Mouse (Mus musculus): ENCODE results near the gene Fuz.

GRCm38 (mm10) chr7:44883036-44883435 is 12.8 kb upstream of the Fuz start:
- TF ChIP-seq GATA1 (IDR thresholded peaks at IDR 0.05; ENCODE audit: low read length): no peak
- no peak for TF ChIP-seq TAL1 (IDR thresholded peaks at IDR 0.05; ENCODE audit: low read length)
